Mouse (Mus musculus): ENCODE measurements around the gene Scrg1.
"Not testable (repeated sequence)": the region's sequence is repeated elsewhere in the genome, so short reads cannot be mapped to it uniquely, and the experiment has no call there.

Gene Scrg1

DNA sequence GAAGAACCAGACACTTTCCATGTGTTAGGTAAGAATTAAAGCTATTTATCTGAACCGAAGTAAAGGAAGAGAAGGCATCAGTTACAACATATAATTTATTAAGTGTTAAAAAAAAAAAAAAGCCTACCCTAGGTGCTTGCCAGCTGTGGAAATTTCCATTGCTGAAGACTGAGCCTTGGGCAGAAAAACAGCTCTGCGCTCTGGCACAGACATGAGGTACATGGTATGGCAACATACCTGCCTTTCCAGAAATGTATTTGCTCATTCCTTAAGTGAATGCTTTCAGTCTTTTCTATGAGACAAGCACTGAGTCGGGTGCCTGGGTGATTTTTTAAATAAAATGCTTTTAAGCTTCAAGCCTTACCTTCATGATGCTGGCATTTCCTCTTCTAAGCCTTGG lies 2.2 kb downstream of the Scrg1 start:
- DNase-seq, result no peak

DNA sequence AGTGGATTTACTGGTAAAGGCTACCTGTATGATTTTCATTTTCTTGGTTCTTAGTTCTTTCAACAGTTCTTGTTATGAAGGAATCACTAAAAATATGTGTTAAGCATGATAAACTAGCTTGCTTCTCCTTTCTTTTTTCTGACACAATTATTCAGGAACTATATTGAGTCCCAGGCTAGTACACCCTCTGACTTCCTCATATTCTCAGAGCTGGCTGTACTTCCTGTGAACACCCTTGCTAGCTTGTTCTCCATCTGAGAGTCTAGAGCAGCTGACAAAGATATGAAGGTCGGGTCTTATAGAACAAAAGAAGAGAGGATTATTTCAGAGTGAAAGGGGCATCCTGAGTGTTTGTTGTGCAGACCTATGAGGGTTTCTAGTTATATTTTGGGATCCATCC lies 7.1 kb downstream of the Scrg1 start:
- DNase-seq, result no peak

DNA sequence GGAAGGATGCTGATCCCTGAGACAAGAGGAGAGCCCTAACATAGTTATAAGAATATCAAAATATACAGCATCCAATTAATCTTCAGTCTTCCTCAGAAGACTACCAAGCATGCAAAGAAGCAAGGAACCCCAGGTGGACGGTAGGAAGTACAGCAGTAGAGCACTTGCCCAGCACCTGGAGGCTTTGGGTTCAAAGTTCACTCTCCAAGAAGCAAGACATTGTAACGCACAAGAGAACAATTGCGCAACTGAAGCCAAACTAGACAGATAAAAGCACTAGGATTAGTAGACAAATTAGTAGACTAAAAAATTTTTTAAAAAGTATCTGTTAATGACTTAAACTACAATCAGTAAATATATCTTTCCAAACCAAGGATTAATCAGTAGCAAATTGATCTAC lies 8.0 kb downstream of the Scrg1 start:
- no peak for DNase-seq

DNA sequence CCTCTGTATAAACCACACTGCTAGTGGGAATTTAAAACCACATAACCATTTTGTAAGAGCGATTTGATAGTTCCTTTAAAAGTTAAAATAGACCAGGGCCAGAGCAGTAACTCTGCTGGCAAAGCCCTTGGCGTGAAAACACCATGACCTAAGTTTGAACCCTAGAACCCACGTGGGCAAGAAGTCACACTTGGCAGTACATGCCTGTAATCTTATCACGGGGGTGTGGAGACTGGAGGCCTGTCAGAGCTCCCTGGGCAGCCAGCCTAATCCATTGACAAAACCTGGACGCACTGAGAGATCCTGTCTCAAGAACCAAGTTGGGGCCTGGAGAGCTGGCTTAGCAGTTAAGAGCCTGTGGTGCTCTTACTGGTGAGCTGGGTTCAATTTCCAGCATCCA lies 12.9 kb downstream of the Scrg1 start:
- DNase-seq, result peak in 1 of 2 experiments; percentile 33

DNA sequence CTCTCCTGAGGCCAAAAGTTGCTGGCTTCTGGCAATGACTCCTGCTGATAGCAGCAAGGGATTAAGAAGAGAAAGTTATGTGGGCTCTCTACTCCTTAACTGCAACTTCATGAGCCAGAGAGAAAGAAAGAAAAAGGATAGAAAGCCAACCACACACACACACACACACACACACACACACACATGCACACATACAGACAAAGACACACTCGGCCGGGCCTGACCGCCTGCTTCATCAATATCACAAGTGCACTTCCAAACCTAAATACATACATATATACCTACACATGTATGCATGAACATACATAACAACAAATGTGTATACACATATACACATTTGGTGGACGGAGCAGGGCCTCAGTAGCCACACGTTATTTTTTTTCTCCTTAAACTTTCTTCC lies 15.1 kb downstream of the Scrg1 start:
- no peak for DNase-seq

DNA sequence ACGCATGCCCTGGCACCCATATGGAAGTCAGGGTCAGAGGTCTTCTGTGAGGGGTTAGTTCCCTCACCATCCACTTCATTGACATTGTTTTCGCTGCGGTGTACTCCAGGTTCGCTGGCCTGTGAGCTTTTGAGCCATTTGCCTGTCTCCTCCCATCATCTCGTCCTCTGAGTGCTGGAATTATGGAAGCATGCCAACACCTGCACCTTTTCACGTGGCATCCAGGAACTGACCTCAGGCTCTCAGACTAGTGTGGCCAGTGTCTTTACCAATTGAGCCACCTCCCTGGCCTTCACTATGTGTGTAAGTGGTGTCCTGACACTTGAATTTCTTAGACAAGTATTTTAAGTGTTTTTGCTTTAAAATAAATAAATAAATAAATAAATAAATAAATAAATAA lies 18.0 kb downstream of the Scrg1 start:
- DNase-seq, result no peak

DNA sequence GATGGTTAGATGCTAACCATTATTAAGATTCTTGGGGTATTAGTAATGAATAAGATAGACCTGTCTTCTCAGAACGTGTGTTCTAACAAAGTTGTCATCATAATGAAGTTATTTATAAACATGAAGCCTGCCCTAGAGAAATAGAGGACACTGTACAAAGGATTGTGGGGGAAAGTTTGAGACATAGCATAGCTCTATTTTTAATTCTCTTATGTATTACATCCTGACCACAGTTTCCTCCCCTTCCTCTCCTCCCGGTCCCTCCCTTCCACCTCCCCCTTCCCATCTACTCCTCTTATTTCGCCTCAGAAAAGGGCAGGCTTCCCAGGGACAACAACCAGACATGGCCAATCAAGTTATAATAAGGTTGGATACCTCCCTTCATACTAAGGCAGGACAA lies 22.7 kb downstream of the Scrg1 start:
- DNase-seq, result no peak

DNA sequence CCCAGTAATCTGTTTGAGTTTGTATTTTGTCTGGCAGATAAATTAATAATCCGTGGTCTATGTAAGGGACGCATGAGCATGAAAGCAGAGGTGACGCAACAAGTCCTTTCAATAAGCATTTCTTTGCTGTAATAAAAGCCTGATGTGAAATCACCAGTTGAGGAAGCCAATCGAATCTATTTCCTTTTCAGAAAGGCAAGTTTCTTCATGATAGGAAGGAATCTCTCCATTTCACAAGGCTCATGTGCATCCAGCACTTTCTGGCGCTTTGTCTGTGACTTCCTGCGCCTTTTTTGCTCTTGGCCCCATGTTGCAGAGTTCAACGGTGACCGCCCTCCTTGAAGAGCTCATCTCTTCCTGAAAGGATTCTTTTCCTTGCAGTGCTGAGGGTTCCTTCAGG lies 24.0 kb downstream of the Scrg1 start:
- DNase-seq, result no peak

DNA sequence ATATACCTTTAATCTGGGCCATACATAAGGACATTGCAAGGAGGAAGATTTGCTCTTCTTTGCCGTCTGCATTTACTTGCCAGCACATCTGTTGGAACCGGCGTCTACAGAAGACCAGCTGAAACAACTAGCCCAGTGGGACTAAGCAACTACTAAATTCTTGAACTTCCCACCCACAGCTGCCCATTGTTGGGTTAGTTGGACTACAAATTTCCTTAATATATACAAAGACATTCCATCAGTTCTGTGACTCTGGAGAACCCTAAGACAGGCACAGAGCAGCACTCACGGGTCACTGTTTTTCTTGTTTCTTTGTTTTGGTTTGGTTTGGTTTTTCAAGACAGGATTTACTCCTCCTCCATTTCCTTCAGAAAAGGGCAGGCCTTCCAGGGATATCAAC lies 24.9 kb downstream of the Scrg1 start:
- no peak for DNase-seq

DNA sequence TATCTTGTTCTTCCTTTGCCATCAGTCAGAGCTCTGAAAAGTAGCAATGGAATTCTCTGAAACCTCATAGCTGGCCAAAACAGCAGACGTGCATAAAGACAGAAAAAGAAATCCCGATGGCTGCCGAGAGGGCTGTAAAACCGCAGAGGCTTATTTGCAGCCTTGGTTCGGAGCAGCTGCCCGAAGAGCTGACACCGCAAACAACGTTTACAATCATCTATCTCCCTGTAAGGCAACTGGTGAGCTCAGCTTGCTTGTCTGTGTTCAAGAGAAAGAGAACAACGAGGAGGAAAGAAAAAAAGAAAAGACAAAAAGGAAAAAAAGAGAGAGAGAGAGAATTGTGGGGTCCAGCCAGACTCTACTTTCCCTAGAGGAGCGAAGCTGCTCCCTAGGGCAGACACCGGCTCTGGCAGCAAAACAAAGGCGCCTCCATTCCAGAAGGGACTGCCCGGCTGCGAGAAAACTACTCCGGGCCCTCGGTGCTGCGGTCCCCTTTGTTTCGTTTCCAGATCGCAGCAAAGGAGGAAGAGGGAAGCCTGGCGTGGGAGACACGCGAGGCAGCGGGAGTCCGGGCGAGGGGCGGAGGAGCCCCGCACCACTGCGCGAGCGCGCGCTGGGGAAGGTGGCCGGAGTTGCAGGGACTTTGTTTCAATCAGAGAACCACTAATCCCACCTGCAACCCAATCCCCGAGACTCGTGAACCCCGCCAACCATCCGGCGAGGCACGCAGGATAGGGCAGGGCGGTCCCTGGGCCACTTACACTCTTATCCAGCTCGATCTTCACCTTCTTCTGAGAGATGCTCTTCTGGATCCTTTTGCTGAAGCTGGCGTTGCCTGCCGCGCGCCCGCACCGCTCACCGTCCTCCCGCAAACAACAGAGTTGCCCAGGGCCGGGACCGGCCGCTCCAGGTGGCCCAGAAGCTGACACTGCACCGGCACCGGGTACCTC lies 31.0 kb downstream of the Scrg1 start:
- peak; percentile 62 to 70 for DNase-seq

DNA sequence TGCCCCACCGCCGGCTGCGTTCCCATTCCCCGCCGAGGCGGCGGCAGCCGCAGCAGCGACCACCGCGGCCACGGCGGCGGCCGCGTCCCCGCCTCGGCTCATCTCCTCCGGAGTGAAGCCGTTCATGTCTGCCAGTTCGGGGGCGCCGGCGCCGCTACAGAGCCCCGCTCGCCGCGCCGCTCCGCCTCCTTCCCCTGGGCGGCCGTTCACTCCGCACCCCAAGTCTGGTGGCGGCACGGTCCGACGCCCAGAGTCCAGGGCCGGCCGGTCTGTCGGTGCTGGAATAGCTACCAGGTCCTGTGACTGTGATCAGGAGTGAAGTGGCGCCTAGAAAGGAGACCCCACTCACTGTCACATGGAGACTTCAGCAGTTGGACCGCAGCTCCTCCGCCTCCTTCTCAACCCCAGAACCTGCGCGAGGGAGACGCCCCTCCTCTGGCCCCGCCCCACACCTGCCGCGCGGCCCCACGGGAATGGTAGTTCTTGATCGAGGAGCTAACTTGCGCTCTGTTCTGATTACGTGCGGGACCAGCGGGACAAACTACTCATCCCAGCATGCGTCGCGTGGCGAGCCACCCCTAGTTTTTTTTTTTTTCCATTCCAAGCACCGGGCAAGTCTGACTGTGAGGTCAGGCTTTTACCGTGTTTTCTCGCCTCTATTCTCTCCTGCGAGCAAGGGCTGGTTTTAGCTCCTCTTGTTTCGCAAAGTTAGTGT lies 31.9 kb downstream of the Scrg1 start, which contains the start of gene Sap30:
Gene Sap30 (minus strand): TSS at position 420 of the 715 bp plus-strand sequence.
- DNase-seq, result peak; percentile 98

DNA sequence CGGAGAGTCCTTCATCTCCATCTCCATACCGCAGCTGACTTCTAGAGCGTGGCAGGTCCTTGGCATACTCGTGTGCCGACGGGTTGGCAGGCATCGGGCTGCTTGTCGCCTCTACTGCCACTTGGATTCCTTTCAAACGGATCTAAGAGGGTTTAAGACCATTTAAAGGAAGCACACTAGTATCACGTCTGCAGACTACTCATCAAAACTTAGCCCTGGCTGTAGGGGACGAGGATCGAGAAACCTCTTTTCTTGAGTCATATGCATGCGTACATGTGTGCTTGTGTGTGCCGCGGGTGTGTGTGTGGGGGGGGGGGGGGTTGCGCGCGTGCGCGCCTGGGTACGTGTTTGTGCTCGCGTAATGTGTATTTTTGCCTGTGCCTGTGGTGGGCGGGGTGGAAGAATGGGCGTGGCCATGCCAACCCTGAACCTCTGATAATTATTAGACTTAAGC lies 32.6 kb downstream of the Scrg1 start:
- peak; percentile 70 to 78 for DNase-seq

DNA sequence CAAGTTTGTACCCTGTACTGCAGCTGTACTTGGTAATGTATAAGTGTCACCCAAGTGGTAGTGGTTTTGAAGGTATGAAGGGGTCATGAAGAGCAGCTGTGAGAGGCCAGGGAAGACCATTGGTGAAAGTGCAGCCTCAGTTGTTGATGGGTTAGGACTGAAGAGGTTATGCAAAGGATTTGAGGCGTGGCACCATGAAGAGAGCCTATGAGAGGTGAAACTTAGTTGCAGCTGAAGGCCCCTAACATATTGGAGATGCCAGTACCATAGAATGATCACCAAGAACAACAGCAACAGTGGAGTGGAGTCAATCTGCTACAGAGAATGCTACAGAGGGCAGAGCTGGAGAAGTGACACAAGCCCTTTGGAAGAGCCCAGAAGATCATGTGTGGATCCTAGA lies 33.6 kb downstream of the Scrg1 start:
- DNase-seq, result no peak

DNA sequence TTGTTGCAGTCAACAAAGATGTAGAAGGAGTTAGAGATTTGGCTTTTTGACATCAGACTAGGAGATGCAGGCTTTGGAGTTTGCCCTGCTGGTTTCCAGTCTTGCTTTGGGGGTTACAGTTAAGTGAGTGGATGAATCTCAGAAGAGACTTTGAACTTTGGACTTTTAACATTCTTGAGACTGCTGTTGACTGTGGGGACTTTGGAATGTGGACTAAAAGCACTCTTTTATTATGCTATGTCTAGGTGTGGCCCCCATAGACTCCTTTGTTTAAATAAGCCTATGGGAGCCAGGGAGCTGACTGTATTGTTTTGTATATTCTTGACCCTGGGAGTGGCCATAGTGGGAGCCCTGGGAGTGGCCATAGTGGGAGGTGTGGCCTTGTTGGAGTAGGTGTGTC lies 34.2 kb downstream of the Scrg1 start:
- no peak for DNase-seq

DNA sequence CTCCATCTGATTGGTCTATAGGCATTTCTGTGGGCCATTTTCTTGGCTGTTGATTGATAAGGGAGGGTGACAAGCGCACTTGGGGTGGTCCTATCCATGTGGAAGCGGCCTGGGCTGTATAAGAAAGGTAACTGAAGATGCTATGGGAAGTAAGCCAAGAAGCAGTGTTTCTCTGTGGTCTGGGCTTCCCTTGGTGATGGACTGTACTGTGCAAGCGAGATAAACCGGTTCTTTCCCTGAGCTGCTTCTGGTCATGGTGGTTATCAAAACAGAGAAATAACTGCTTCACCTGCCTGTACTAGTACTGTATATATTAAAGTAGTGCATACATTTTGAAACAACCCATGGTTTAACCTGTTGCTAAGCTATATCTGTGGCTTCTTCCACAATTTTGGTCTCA lies 36.1 kb downstream of the Scrg1 start:
- no peak for DNase-seq

DNA sequence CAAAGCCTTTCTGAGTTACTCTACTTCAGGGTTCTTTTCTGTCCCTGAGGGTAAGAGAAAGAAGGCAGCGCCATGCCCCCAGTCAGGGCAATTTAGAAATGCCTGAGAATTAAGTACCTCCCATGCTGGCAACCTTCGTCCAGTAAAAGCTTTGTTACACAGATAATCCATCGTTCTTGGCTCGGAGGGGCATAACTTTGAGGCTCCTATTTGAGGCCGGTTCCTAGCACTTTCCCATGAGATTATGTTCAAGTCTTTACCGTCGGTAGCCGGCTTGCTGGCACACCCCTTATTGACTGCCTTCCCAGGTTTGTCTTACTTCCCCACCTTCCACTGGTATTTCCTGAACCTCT lies 42.7 kb downstream of the Scrg1 start:
- no peak for DNase-seq

DNA sequence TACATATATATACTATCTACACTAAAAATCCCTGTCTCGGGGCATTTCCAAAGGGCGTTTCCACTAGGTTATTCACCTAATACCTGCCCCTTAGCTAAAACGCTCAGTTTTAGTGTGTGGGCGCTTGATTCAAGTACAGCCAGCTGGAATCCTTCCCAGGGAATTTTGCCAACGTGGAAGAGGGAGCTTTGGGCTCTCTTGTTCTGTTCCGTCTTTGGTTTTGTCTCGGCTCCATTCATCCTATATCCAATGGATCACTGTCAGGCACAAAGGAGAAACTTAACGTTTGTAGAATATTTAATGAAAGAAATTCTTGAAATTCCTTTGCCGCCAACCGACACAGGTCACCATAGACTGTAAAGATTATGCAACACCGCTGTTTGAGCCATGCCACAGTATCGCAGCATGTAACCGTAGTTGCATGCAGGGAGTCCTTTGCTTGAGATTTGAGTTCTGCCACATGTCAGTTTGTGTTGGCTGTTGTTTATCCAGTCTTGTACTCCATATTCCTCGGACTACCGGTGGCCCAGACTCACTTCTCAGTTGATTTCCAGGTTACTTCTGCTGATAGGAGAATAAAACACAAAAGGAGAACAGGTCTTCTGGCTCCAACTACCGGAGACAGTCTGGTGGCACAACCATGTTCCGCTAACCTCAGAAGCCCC lies 43.3 kb downstream of the Scrg1 start:
- DNase-seq, result peak; percentile 86 to 89

DNA sequence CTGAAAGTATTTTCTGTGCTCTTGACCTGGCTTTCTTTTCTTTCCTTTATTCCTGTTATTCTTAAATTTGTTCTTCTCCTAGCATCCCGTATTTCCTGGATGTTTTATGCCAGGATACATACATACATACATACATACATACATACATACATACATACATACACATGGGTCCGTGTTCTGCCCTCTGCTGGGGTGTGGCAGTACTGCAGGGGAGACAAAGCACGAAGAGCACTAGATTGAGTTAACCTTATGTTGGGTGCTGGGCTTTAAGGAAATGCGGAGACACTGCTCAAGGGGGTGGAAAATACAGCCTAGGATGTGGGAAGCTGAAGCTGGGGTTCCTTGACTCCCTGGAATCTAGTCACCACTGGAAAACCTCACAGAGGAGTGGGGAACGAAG lies 47.9 kb downstream of the Scrg1 start:
- peak; percentile 75 to 84 for DNase-seq

DNA sequence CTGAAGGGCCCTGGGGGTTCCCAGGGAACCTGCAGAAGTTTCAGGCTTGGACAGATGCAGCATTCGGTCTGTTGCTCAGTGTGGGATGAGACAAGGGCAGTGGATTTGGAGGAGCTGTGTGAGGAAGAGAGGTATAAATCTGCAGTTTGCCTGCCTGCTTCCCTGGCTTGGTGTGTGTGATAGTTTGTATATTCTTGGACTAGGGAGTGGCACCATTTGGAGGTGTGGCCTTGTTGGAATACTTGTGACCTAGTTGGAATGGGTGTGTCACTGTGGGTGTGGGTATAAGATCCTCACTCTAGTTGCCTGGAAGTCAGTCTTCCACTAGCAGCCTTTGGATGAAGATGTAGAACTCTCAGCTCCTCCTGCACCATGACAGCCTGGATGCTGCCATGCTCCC lies 49.8 kb downstream of the Scrg1 start:
- DNase-seq, result not testable (repeated sequence)

DNA sequence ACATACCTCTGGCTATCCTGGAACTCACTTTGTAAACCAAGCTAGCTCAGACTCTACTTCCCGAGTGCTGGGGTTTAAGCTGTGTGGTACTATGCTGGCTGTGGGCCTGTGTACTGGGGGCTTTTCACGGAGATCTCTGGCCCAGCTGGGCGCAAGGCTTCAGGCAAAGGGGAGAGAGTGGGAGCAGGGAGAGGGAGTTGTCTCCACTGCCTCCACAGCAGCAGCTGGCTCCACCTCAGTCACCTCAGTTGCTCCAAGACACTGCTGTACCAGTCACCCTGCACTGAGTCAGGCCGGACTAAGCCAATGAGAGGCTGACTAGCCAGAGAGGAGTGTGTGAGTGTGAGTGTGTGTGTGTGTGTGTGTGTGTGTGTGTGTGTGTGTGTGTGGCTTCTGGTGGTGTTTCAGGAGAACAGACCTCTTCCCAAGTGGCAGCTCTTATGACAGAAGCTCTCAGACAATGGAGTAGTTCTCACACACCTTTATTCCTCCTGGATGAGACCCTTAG lies 51.9 kb downstream of the Scrg1 start:
- no peak for DNase-seq

DNA sequence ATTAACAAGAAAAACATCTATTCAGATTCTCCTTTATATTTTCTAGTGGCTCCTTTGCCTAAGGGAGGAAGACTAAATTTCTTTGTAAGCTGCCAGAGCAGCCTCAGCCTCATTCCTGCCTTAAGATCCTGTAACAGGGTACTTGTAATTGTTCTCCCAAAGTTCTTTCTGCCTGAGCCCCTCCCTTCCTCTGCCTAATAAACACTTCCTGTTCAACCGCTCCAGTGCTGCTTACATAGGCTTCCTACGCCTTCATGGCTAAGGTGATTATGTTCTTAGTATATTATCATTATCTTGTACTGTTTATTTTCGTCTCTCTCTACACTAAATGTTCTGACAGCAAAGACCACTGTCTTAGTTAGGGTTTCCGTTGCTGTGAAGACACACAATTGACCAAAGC lies 52.9 kb downstream of the Scrg1 start:
- DNase-seq, result no peak

DNA sequence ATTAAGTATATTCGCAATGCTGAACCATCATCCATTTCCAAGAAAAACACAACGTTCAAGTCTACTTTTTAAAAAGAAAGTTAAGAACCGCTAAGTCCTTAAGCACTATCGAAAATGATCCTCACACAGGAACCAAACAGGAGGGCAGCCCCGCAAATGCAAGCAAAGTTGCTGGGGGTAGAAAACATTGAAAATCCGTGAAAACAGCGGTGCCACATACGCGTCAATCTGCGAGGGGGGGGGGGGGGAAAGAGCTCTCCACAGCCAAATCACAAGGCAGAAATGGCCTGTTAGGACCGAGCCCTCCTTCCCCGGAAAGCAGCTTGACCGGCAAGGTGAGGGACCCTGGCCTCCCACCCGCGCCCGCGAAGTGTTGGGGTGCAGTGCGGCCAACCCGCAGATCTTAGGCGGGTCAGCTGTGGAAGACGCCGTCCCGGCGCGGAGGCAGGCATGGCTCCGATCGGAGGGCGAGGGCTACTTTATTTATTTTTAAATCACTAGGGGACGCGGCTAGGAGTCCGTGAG lies 55.1 kb downstream of the Scrg1 start:
- DNase-seq, result no peak

Data from cerebellum, postnatal 25 days (tissue).